Mouse (Mus musculus) myocyte (in vitro differentiated cells): ENCODE data around the gene Axin2. TPM values are rescaled to one million over a fixed set of nuclear protein-coding genes. Genes with fewer than 3 reads are reported as not detected.

ENCODE experiments used
- H3K27me3 ChIP-seq: one replicate; pipeline ENCODE4 v1.6.1; 2011; ENCODE audit not compliant: control insufficient read depth, insufficient read depth, insufficient read length
- H3K36me3 ChIP-seq: one replicate; pipeline ENCODE4 v1.6.1; 2011; ENCODE audit not compliant: control insufficient read depth, insufficient read depth
- H3K4me2 ChIP-seq: one replicate; pipeline ENCODE4 v1.6.1; 2011; ENCODE audit warnings: low read depth, control low read depth
- H3K4me3 ChIP-seq: one replicate; pipeline ENCODE4 v1.5.1; 2011; ENCODE audit warnings: mild to moderate bottlenecking, control low read depth, moderate library complexity
- H3K79me2 ChIP-seq: one replicate; pipeline ENCODE4 v1.6.1; 2011; ENCODE audit not compliant: control insufficient read depth, insufficient read depth
- H3ac ChIP-seq: one replicate; pipeline ENCODE4 v1.6.1; 2011; ENCODE audit not compliant: control insufficient read depth, insufficient read length
- CEBPB ChIP-seq: IDR thresholded peaks from 2 replicates; pipeline ENCODE4 v1.6.1; 2011; ENCODE audit warnings: mild to moderate bottlenecking, moderate library complexity; ENCODE audit not compliant: poor library complexity, insufficient read depth, severe bottlenecking
- E2F4 ChIP-seq: IDR thresholded peaks from one replicate; pipeline ENCODE4 v1.6.1; 2011; ENCODE audit warnings: mild to moderate bottlenecking, control low read depth, moderate library complexity; ENCODE audit not compliant: insufficient read depth
- MAX ChIP-seq: IDR thresholded peaks from one replicate; pipeline ENCODE4 v1.6.1; 2011; ENCODE audit warnings: low read depth, mild to moderate bottlenecking, control low read depth
- MYOD1 ChIP-seq, 3 experiments: IDR thresholded peaks; one replicate each; pipeline ENCODE4 v1.6.1; 2011; ENCODE audit warnings: control low read depth in 2 of 3, low read depth in 2 of 3, mild to moderate bottlenecking in 2 of 3, moderate library complexity in 1 of 3; ENCODE audit not compliant: insufficient read length in 2 of 3, control insufficient read depth in 1 of 3
- MYOG ChIP-seq, 3 experiments: IDR thresholded peaks; one replicate each; pipeline ENCODE4 v1.6.1; 2011; ENCODE audit warnings: control low read depth in 2 of 3, low read depth in 2 of 3, mild to moderate bottlenecking in 2 of 3; ENCODE audit not compliant: insufficient read length in 2 of 3, control insufficient read depth in 1 of 3, insufficient read depth in 1 of 3
- POLR2A ChIP-seq: IDR thresholded peaks from one replicate; pipeline ENCODE4 v1.6.1; 2011; ENCODE audit warnings: low read depth, mild to moderate bottlenecking, control low read depth, moderate library complexity; ENCODE audit not compliant: insufficient read length
- POLR2AphosphoS2 ChIP-seq: IDR thresholded peaks from one replicate; pipeline ENCODE4 v1.6.1; 2011; ENCODE audit warnings: low read depth, control low read depth; ENCODE audit not compliant: insufficient read length
- REST ChIP-seq: IDR thresholded peaks from one replicate; pipeline ENCODE4 v1.6.1; 2011; ENCODE audit warnings: mild to moderate bottlenecking, control low read depth, moderate library complexity; ENCODE audit not compliant: insufficient read depth, insufficient read length
- SRF ChIP-seq: IDR thresholded peaks from one replicate; pipeline ENCODE4 v1.6.1; 2011; ENCODE audit warnings: low read depth; ENCODE audit not compliant: control insufficient read depth, insufficient read length
- TCF12 ChIP-seq: IDR thresholded peaks from one replicate; pipeline ENCODE4 v1.6.1; 2011; ENCODE audit warnings: mild to moderate bottlenecking, control low read depth; ENCODE audit not compliant: poor library complexity, insufficient read depth, severe bottlenecking
- TCF3 ChIP-seq: IDR thresholded peaks from one replicate; pipeline ENCODE4 v1.6.1; 2011; ENCODE audit warnings: low read depth, control low read depth; ENCODE audit not compliant: insufficient read length
- USF1 ChIP-seq: IDR thresholded peaks from one replicate; pipeline ENCODE4 v1.6.1; 2011; ENCODE audit warnings: low read depth, mild to moderate bottlenecking, control low read depth, moderate library complexity
- polyA plus RNA-seq: library from polyadenylated mRNA; unstranded; fragments of >200 nt; fragmentation: generic; extraction: Trizol; gene quantifications from one replicate; pipeline ENCODE4 v1.2.1, GENCODE M21; 2012; ENCODE audit warnings: missing spikeins

Axin2 gene
- polyA plus RNA-seq, 1 experiment: 1.7 TPM

DNA sequence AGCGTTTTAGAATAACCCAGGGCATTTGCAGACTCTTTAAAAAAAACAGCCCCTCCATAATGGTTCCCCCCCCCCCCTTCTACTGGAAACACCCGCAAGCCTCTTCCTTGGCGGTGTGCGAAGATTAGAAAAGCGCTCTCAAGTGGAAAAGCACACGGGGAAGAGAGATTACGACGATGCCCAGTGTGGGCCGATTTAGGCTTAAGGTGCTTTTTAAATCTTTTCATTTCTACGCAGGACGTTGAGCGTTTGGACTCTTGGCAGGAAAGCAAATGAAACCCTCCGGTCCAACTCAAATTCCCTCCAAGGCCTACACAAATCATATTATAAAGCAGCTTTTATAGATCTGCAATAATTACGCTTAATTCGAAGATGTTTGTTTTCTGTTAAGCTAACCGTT lies 29.6 kb upstream of the Axin2 start:
- no peaks in the 10 kb centered on the region for H3K79me2 ChIP-seq
- TF ChIP-seq TCF12 (no peak), REST (no peak), USF1 (no peak), SRF (no peak), CEBPB (no peak), MYOG (IDR thresholded peaks at IDR 0.05; ENCODE audit: control insufficient read depth in 1 of 3, insufficient read depth in 1 of 3, insufficient read length in 2 of 3, low read depth in 2 of 3) (no peak), MYOD1 (IDR thresholded peaks at IDR 0.05; ENCODE audit: control insufficient read depth in 1 of 3, insufficient read length in 2 of 3, low read depth in 2 of 3) (no peak), POLR2A (no peak), E2F4 (no peak), TCF3 (no peak), MAX (no peak), POLR2AphosphoS2 (no peak)
- no peaks in the 10 kb centered on the region for H3K36me3 ChIP-seq
- no peak overlapping the region for H3K4me3 ChIP-seq
- no peaks in the 10 kb centered on the region for H3K27me3 ChIP-seq
- H3K4me2 ChIP-seq: no peak overlapping the region
- no peak overlapping the region for H3ac ChIP-seq

DNA sequence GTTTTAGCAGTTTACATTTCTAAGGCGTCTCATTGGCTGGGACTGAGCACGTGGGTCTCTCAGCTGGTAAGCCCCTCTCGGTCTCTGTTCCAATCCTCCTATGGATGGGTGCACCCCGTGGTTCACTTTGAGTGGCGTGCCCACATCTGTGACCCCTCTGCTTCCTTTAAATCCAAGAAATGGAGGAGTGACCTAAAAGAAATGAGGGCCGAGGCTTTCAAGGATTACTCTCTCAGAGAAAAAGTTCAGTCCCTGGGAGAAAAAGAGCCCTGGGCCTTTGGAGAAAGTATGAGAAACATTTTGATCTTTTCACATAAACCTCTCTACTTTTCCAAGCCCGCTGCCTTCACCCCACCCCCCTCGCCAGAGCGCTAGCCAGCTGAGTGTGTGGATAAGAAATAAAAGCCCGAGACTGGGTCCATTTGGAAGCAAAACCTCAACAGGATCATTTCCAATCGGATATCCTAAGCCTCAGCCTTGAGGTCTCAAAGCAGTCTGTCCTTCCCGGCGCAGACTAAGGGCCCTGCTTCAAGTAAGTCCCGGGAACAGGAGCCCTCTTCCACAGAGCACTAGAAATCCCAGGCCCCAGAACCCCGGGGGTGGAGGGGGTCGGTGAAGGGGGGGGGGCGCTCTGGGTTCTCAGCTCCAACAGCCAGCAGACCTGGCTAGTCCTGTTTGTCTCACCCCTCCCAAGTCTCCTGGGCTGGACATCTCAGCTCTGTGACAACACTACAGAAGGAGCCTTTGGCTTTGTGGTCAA lies 28.9 kb upstream of the Axin2 start:
- Histone ChIP-seq H3K4me3 (no peak overlapping the region), H3K36me3 (no peaks in the 10 kb centered on the region), H3K27me3 (no peaks in the 10 kb centered on the region), H3K79me2 (no peaks in the 10 kb centered on the region), H3ac (no peak overlapping the region), H3K4me2 (no peak overlapping the region)
- TF ChIP-seq TCF12 (no peak), SRF (no peak), CEBPB (no peak), TCF3 (no peak), MAX (no peak), REST (no peak), USF1 (no peak), MYOG (IDR thresholded peaks at IDR 0.05; ENCODE audit: control insufficient read depth in 1 of 3, insufficient read depth in 1 of 3, insufficient read length in 2 of 3, low read depth in 2 of 3) (no peak), MYOD1 (IDR thresholded peaks at IDR 0.05; ENCODE audit: control insufficient read depth in 1 of 3, insufficient read length in 2 of 3, low read depth in 2 of 3) (no peak), POLR2A (no peak), POLR2AphosphoS2 (no peak), E2F4 (no peak)

DNA sequence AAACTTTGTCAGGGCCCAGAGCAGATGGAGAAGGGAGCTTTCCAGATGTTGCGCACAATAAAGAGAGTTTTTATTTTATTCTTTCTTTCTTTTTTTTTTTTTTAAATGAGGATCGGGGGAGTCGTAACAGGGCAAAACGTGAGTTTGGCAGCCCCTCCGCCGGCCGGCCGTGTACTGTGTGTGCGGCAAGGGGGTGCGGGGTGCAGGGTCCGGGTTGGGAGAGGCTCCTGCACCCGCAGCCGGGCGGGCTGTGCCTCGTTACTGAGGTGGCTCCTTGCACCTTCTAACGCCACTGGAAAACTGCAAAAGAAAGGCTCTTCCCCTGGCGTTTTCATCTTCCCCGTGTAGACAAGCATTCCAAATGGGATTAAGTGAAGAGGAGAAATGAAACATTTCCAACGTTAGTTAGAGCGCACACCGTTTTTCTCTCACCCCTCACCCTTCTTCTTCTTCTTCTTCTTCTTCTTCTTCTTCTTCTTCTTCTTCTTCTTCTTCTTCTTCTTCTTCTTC lies 28.2 kb upstream of the Axin2 start:
- no peaks in the 10 kb centered on the region for H3K79me2 ChIP-seq
- H3K4me2 ChIP-seq: no peak overlapping the region
- H3K4me3 ChIP-seq: no peak overlapping the region
- H3K36me3 ChIP-seq: no peaks in the 10 kb centered on the region
- TF ChIP-seq POLR2A (no peak), TCF12 (no peak), TCF3 (no peak), REST (no peak), CEBPB (no peak), POLR2AphosphoS2 (no peak), SRF (no peak)
- no peaks in the 10 kb centered on the region for H3K27me3 ChIP-seq
- H3ac ChIP-seq: no peak overlapping the region

DNA sequence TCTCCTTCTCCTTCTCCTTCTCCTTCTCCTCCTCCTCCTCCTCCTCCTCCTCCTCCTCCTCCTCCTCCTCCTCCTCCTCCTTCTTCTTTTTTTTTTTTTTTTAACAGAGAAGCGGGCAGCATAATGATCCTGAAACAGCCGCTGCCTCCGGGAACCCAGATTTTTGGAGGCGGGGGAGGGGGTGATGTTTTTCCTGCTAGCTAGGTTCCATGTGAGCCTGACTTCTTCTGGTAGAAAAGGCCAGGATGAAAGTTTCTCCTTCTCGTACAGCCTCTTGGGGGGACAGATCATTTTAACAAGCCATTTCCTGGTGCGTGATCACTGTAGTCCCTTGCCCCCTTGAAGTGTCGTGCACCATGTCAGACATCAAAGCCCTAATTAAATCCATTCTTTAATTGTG lies 27.7 kb upstream of the Axin2 start:
- no peaks in the 10 kb centered on the region for H3K27me3 ChIP-seq
- no peak overlapping the region for H3K4me2 ChIP-seq
- H3K4me3 ChIP-seq: no peak overlapping the region
- no peak for TF ChIP-seq POLR2A
- no peak for TF ChIP-seq TCF12
- TF ChIP-seq MYOG (IDR thresholded peaks at IDR 0.05; ENCODE audit: control insufficient read depth in 1 of 3, insufficient read depth in 1 of 3, insufficient read length in 2 of 3, low read depth in 2 of 3): no peak
- no peak for TF ChIP-seq MYOD1 (IDR thresholded peaks at IDR 0.05; ENCODE audit: control insufficient read depth in 1 of 3, insufficient read length in 2 of 3, low read depth in 2 of 3)
- no peak for TF ChIP-seq E2F4
- no peak for TF ChIP-seq SRF
- no peak for TF ChIP-seq USF1
- no peak for TF ChIP-seq CEBPB
- no peak for TF ChIP-seq TCF3
- H3ac ChIP-seq: no peak overlapping the region
- H3K79me2 ChIP-seq: no peaks in the 10 kb centered on the region
- H3K36me3 ChIP-seq: no peaks in the 10 kb centered on the region

DNA sequence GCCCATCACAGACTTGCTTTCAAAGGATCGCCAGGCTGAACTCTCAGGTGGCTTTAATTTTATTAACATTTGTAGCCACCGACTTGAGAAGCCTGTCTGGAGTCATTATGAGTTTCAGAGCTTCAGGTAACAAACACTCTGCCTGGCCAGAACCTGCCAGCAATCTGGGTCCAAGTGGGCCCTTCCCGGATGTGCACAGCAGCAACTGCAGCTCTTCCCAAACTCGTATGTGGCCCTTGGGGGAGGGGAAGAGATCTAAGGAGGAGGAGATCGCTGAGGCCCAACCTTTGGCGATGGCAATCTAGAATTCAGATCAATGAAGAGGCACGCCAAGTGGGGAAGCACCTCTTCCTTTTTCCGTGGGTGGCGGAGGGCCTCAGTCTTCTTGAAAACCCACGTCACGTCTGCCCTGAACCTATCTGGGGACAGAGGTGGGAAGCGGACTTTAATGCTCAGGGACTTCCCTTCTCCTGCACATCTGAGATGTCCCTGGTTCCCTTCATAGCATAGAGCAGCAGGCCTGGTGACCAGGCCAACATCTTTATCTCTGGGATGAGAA lies 26.8 kb upstream of the Axin2 start:
- Histone ChIP-seq H3K79me2 (no peaks in the 10 kb centered on the region), H3ac (no peak overlapping the region), H3K4me2 (no peak overlapping the region), H3K27me3 (no peaks in the 10 kb centered on the region), H3K4me3 (no peak overlapping the region), H3K36me3 (no peaks in the 10 kb centered on the region)
- TF ChIP-seq MYOD1 (IDR thresholded peaks at IDR 0.05; ENCODE audit: control insufficient read depth in 1 of 3, insufficient read length in 2 of 3, low read depth in 2 of 3) (no peak), TCF12 (no peak), USF1 (no peak), E2F4 (no peak), POLR2AphosphoS2 (no peak), SRF (no peak), REST (no peak), MYOG (IDR thresholded peaks at IDR 0.05; ENCODE audit: control insufficient read depth in 1 of 3, insufficient read depth in 1 of 3, insufficient read length in 2 of 3, low read depth in 2 of 3) (no peak), CEBPB (no peak), MAX (no peak), TCF3 (no peak), POLR2A (no peak)
